ENCODE assay signal across 8 mouse cellular contexts in genomic region chr4:134923258-134924018, GRCm38 (mm10). TPM values are rescaled to one million over a fixed set of nuclear protein-coding genes. Genes with fewer than 3 reads are reported as not detected.
DNase-seq lines count a peak whose midpoint lies in the region; ATAC-seq and TF ChIP-seq lines count a peak whose summit lies in the region.

Gene Rsrp1 (plus strand): TSS chr4:134923592.

- H3K36me3 ChIP-seq in embryonic facial prominence, embryonic 15.5 days, result peaks cover 32% of the 10 kb centered on the region
- H3K36me3 ChIP-seq in kidney, embryonic 14.5 days (ENCODE audit: control insufficient read depth, insufficient read depth, low read length), result peaks cover 39% of the 10 kb centered on the region
- H3K36me3 ChIP-seq in limb, embryonic 15.5 days, result peaks cover 30% of the 10 kb centered on the region

- TF ChIP-seq POLR2A in bone marrow, adult 2 months (IDR thresholded peaks at IDR 0.05; ENCODE audit: borderline replicate concordance, control insufficient read depth, low read depth, low read length), result peak; percentile 100

- peak; percentile 99 for DNase-seq in 416B (ENCODE audit: low read depth)
- peak; percentile 98 to 99 for DNase-seq in heart, adult 9 months (ENCODE audit: low spot score in 2 of 2)
- DNase-seq in monocyte, adult 2 months (ENCODE audit: low read depth in 1 of 2, low spot score in 2 of 2), result peak; percentile 94 to 96
- peak; percentile 97 for DNase-seq in spleen, postnatal 36 days (ENCODE audit: low spot score in 2 of 2)

- WGBS in bone marrow, adult 2 months, result under 1% methylated on average over 64 of the region's 64 CpGs
- under 1% methylated on average over 63 of the region's 64 CpGs for WGBS in embryonic facial prominence, embryonic 15.5 days
- under 1% methylated on average over 64 of the region's 64 CpGs for WGBS in kidney, embryonic 14.5 days
- under 1% methylated on average over 64 of the region's 64 CpGs for WGBS in limb, embryonic 15.5 days

- peak within 1 kb of the TSS; percentile 97 for H3K27ac ChIP-seq in bone marrow, adult 2 months (ENCODE audit: control insufficient read depth, insufficient read depth, low read depth, low read length, poor library complexity)
- peak within 1 kb of the TSS; percentile 96 for H3K27ac ChIP-seq in embryonic facial prominence, embryonic 15.5 days (replicated peaks)
- peak within 1 kb of the TSS; percentile 90 for H3K27ac ChIP-seq in kidney, embryonic 14.5 days (ENCODE audit: low read depth, low read length)
- H3K27ac ChIP-seq in limb, embryonic 15.5 days, result peak within 1 kb of the TSS; percentile 96

- H3K9ac ChIP-seq in embryonic facial prominence, embryonic 15.5 days, result peak within 1 kb of the TSS; percentile 100
- H3K9ac ChIP-seq in kidney, embryonic 14.5 days (ENCODE audit: low read depth, low read length), result peak within 1 kb of the TSS; percentile 97
- peak within 1 kb of the TSS; percentile 98 for H3K9ac ChIP-seq in limb, embryonic 15.5 days

- no peak; the same call in 1 of the 2 replicates for TF ChIP-seq CTCF in bone marrow, adult 2 months (IDR thresholded peaks at IDR 0.05; ENCODE audit: control insufficient read depth, insufficient read depth, low read length)

- peak within 1 kb of the TSS; percentile 97 for H3K4me3 ChIP-seq in bone marrow, adult 2 months (replicated peaks; ENCODE audit: control insufficient read depth, low read depth, low read length)
- peak within 1 kb of the TSS; percentile 100 for H3K4me3 ChIP-seq in embryonic facial prominence, embryonic 15.5 days (replicated peaks)
- H3K4me3 ChIP-seq in kidney, embryonic 14.5 days (ENCODE audit: low read length), result peak within 1 kb of the TSS; percentile 92
- peak within 1 kb of the TSS; percentile 100 for H3K4me3 ChIP-seq in limb, embryonic 15.5 days

- H3K4me2 ChIP-seq in embryonic facial prominence, embryonic 15.5 days (replicated peaks), result peak within 1 kb of the TSS; percentile 69
- peak within 1 kb of the TSS; percentile 87 for H3K4me2 ChIP-seq in kidney, embryonic 14.5 days (replicated peaks; ENCODE audit: low read depth, low read length)
- peak within 1 kb of the TSS; percentile 63 for H3K4me2 ChIP-seq in limb, embryonic 15.5 days

- H3K27me3 ChIP-seq in embryonic facial prominence, embryonic 15.5 days, result no peaks in the 10 kb centered on the region
- no peaks in the 10 kb centered on the region for H3K27me3 ChIP-seq in kidney, embryonic 14.5 days (ENCODE audit: control insufficient read depth, insufficient read depth, low read length)
- no peaks in the 10 kb centered on the region for H3K27me3 ChIP-seq in limb, embryonic 15.5 days

- H3K9me3 ChIP-seq in embryonic facial prominence, embryonic 15.5 days (replicated peaks), result no peaks in the 10 kb centered on the region
- H3K9me3 ChIP-seq in kidney, embryonic 14.5 days (ENCODE audit: control insufficient read depth, low read length), result no peaks in the 10 kb centered on the region
- no peaks in the 10 kb centered on the region for H3K9me3 ChIP-seq in limb, embryonic 15.5 days

- peaks cover 4% of the 10 kb centered on the region for H3K4me1 ChIP-seq in bone marrow, adult 2 months (ENCODE audit: control insufficient read depth, insufficient read depth, low read length)
- H3K4me1 ChIP-seq in embryonic facial prominence, embryonic 15.5 days, result peaks cover 24% of the 10 kb centered on the region
- peaks cover 12% of the 10 kb centered on the region for H3K4me1 ChIP-seq in kidney, embryonic 14.5 days (ENCODE audit: control insufficient read depth, insufficient read depth, low read length)
- H3K4me1 ChIP-seq in limb, embryonic 15.5 days, result peaks cover 14% of the 10 kb centered on the region

- peak; percentile 96 for ATAC-seq in embryonic facial prominence, embryonic 15.5 days (ENCODE audit: insufficient number of reproducible peaks, low FRiP score, low TSS enrichment, low read depth)
- ATAC-seq in kidney, embryonic 14.5 days (ENCODE audit: low FRiP score, low TSS enrichment), result peak; percentile 94
- ATAC-seq in limb, embryonic 15.5 days (ENCODE audit: insufficient number of reproducible peaks, low FRiP score, low TSS enrichment, low read depth), result peak; percentile 91

RNA-seq across cellular contexts. Expression of gene Rsrp1, which starts in this region (rescaled TPM):
- 590 and 975 TPM in 2 replicates for polyA plus RNA-seq in bone marrow, adult 2 months (2011; ENCODE audit: insufficient read depth, insufficient read length, low replicate concordance, missing spikeins)
- 505 and 540 TPM in 2 replicates for polyA plus RNA-seq in embryonic facial prominence, embryonic 15.5 days (2015; fragmentation: Nextera tagmentation; extraction: Ambion mirVana)
- polyA plus RNA-seq in kidney, embryonic 14.5 days (2014; fragmentation: Nextera tagmentation; extraction: Ambion mirVana), result 339 and 370 TPM in 2 replicates
- polyA plus RNA-seq in limb, embryonic 15.5 days (2015; fragmentation: Nextera tagmentation; extraction: Ambion mirVana), result 496 and 523 TPM in 2 replicates

Comparison
In these comparisons a context has a peak if more than half of its experiments do, and no peak if none do; other contexts are left out.
1. Peak in every context shown above with its lines: DNase-seq, ATAC-seq, H3K4me3 ChIP-seq and H3K27ac ChIP-seq.